Mouse (Mus musculus) liver, embryonic 14 days (tissue): ENCODE measurements around the gene Gm10198. TPM values are rescaled to one million over a fixed set of nuclear protein-coding genes. Genes with fewer than 3 reads are reported as not detected.

ENCODE experiments used
- polyA plus RNA-seq: library from polyadenylated mRNA; depleted of rRNA; stranded (reverse); fragments of >200 nt; gene quantifications from 2 replicates; pipeline ENCODE4 v1.2.3, GENCODE M21; 2012; rRNA removed

Gm10198 gene
- polyA plus RNA-seq: not detected in 2 replicates

DNA sequence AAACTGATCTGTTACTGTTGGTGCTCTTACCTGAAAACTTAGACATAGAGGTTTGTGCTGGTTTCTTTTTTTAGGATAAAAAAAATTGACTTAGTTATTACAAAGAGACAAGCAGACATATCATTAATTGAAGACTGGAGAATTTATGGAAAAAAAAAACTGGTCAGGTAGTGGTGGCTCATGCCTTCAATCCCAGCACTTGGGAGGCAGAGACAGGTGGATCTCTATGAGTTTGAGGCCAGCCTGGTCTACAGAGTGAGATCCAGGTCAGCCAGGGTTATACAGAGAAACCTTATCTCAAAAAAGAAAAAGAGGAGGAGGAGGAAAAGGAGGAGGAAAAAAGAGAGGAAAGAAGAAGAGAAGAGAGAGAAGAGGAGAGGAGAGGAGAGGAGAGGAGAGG, at the start of gene Gm10198:
Gm10198 (plus strand) TSS at position 301 of the 400 bp plus-strand sequence.

Other genes with a start within 250 kb of the Gm10198 start
- gene Gpbp1, start 102.7 kb upstream of the Gm10198 start, polyA plus RNA-seq: 22.7 and 25.0 TPM in 2 replicates
- 0.03 TPM in 2 replicates for gene Gm49496, start 42.8 kb upstream of the Gm10198 start, polyA plus RNA-seq
- 8.0 and 10.3 TPM in 2 replicates for gene Mier3, start 88.2 kb downstream of the Gm10198 start, polyA plus RNA-seq
- gene Map3k1, start 216.2 kb downstream of the Gm10198 start, polyA plus RNA-seq: 5.4 and 5.5 TPM in 2 replicates